Mouse (Mus musculus): ENCODE measurements around the gene Zdhhc1. TPM values are rescaled to one million over a fixed set of nuclear protein-coding genes. Genes with fewer than 3 reads are reported as not detected.

The Zdhhc1 gene
- polyA plus RNA-seq, 1 experiment from 2014 or later, result 30.7 TPM

- no peak overlapping the region for H3K9ac ChIP-seq
- peaks cover 11% of the 10 kb centered on the region; the same call in 1 of the 2 replicates for H3K4me1 ChIP-seq
- 61% methylated on average over 2 of the region's 2 CpGs for WGBS
Observed at GRCm38 (mm10) chr8:105531774-105532173, 35.1 kb upstream of the Zdhhc1 start.

GRCm38 (mm10) chr8:105529271-105529670 is 32.6 kb upstream of the Zdhhc1 start:
- H3K36me3 ChIP-seq, result peaks cover 40% of the 10 kb centered on the region
- no peak overlapping the region for H3K4me3 ChIP-seq
- no peak overlapping the region for H3K4me2 ChIP-seq (replicated peaks)
- ATAC-seq (ENCODE audit: low FRiP score, low read depth), result no peak
- WGBS, result 91% methylated on average over 3 of the region's 3 CpGs
- H3K9me3 ChIP-seq, result no peaks in the 10 kb centered on the region
- H3K27me3 ChIP-seq (replicated peaks), result no peaks in the 10 kb centered on the region
- no peak overlapping the region for H3K9ac ChIP-seq
- H3K27ac ChIP-seq, result no peak overlapping the region
- H3K4me1 ChIP-seq, result peaks cover 11% of the 10 kb centered on the region; the same call in 1 of the 2 replicates

More at GRCm38 (mm10) chr8:105531774-105532173, 35.1 kb upstream of the Zdhhc1 start:
- no peak for ATAC-seq (ENCODE audit: low FRiP score, low read depth)
- Histone ChIP-seq H3K4me3 (no peak overlapping the region), H3K27me3 (replicated peaks) (no peaks in the 10 kb centered on the region), H3K27ac (no peak overlapping the region), H3K4me2 (replicated peaks) (no peak overlapping the region), H3K9me3 (no peaks in the 10 kb centered on the region), H3K36me3 (peaks cover 40% of the 10 kb centered on the region)

- no peak overlapping the region for H3K27ac ChIP-seq
- H3K9ac ChIP-seq, result no peak overlapping the region
- H3K4me3 ChIP-seq, result no peak overlapping the region
- peaks cover 6% of the 10 kb centered on the region; the same call in 1 of the 2 replicates for H3K4me1 ChIP-seq
- 92% methylated on average over 1 of the region's 1 CpGs for WGBS
- H3K4me2 ChIP-seq (replicated peaks), result no peak overlapping the region
- no peaks in the 10 kb centered on the region for H3K9me3 ChIP-seq
- ATAC-seq (ENCODE audit: low FRiP score, low read depth), result no peak
- peaks cover 50% of the 10 kb centered on the region for H3K36me3 ChIP-seq
- no peaks in the 10 kb centered on the region for H3K27me3 ChIP-seq (replicated peaks)
Observed at GRCm38 (mm10) chr8:105528206-105528605, 31.5 kb upstream of the Zdhhc1 start.

GRCm38 (mm10) chr8:105527110-105527509 is 30.4 kb upstream of the Zdhhc1 start:
- H3K9me3 ChIP-seq, result no peaks in the 10 kb centered on the region
- 76% methylated on average over 2 of the region's 2 CpGs for WGBS
- H3K27ac ChIP-seq, result no peak overlapping the region
- H3K9ac ChIP-seq, result no peak overlapping the region
- peaks cover 60% of the 10 kb centered on the region for H3K36me3 ChIP-seq
- H3K4me1 ChIP-seq, result peaks cover 6% of the 10 kb centered on the region; the same call in 1 of the 2 replicates
- no peak overlapping the region for H3K4me2 ChIP-seq (replicated peaks)
- no peaks in the 10 kb centered on the region for H3K27me3 ChIP-seq (replicated peaks)
- ATAC-seq (ENCODE audit: low FRiP score, low read depth), result no peak
- H3K4me3 ChIP-seq, result no peak overlapping the region

GRCm38 (mm10) chr8:105522890-105523289 is 26.2 kb upstream of the Zdhhc1 start:
- Histone ChIP-seq H3K4me2 (replicated peaks) (no peak overlapping the region), H3K27ac (no peak overlapping the region), H3K9me3 (no peaks in the 10 kb centered on the region), H3K27me3 (replicated peaks) (0 out of 2 replicates have a peak, but pooled peaks cover 3% of the 10 kb centered on the region), H3K9ac (no peak overlapping the region), H3K4me3 (no peak overlapping the region), H3K4me1 (peaks cover 36% of the 10 kb centered on the region), H3K36me3 (peaks cover 40% of the 10 kb centered on the region)
- 72% methylated on average over 9 of the region's 9 CpGs for WGBS
- no peak for ATAC-seq (ENCODE audit: low FRiP score, low read depth)

- Histone ChIP-seq H3K4me3 (no peak overlapping the region), H3K36me3 (peaks cover 40% of the 10 kb centered on the region), H3K4me2 (replicated peaks) (no peak overlapping the region), H3K9me3 (no peaks in the 10 kb centered on the region), H3K27ac (no peak overlapping the region), H3K9ac (no peak overlapping the region), H3K4me1 (peaks cover 41% of the 10 kb centered on the region), H3K27me3 (replicated peaks) (0 out of 2 replicates have a peak, but pooled peaks cover 3% of the 10 kb centered on the region)
- no peak for ATAC-seq (ENCODE audit: low FRiP score, low read depth)
- 88% methylated on average over 21 of the region's 21 CpGs for WGBS
Observed at GRCm38 (mm10) chr8:105521995-105522769, 25.5 kb upstream of the Zdhhc1 start.

GRCm38 (mm10) chr8:105521061-105521460 is 24.4 kb upstream of the Zdhhc1 start:
- H3K4me1 ChIP-seq, result peaks cover 49% of the 10 kb centered on the region
- peaks cover 34% of the 10 kb centered on the region for H3K36me3 ChIP-seq
- H3K4me3 ChIP-seq, result 0 out of 2 replicates have a peak overlapping the region, but pooled peaks have one; percentile 63
- no peaks in the 10 kb centered on the region for H3K9me3 ChIP-seq
- no peak overlapping the region for H3K9ac ChIP-seq
- peaks cover 10% of the 10 kb centered on the region; the same call in 1 of the 2 replicates for H3K27me3 ChIP-seq (replicated peaks)
- H3K27ac ChIP-seq, result 0 out of 2 replicates have a peak overlapping the region, but pooled peaks have one; percentile 38
- H3K4me2 ChIP-seq (replicated peaks), result peak overlapping the region; percentile 96
- whole genome bisulfite sequencing, result 0% methylated on average over 3 of the region's 3 CpGs
- ATAC-seq (ENCODE audit: low FRiP score, low read depth), result 0 out of 2 replicates have a peak, but pooled peaks have one; percentile 14

- H3K9ac ChIP-seq, result 0 out of 2 replicates have a peak overlapping the region, but pooled peaks have one; percentile 10
- 33% methylated on average over 5 of the region's 5 CpGs for WGBS
Observed at GRCm38 (mm10) chr8:105520521-105520920, 23.8 kb upstream of the Zdhhc1 start.

GRCm38 (mm10) chr8:105519591-105519990 is 22.9 kb upstream of the Zdhhc1 start:
- 3% methylated on average over 2 of the region's 2 CpGs for WGBS
- H3K4me2 ChIP-seq (replicated peaks), result peak overlapping the region; percentile 96
- peak overlapping the region; percentile 47; the same call in 1 of the 2 replicates for H3K27ac ChIP-seq
- peaks cover 24% of the 10 kb centered on the region for H3K36me3 ChIP-seq
- peaks cover 10% of the 10 kb centered on the region; the same call in 1 of the 2 replicates for H3K27me3 ChIP-seq (replicated peaks)
- H3K4me1 ChIP-seq, result peaks cover 52% of the 10 kb centered on the region
- no peaks in the 10 kb centered on the region for H3K9me3 ChIP-seq
- peak overlapping the region; percentile 81 for H3K9ac ChIP-seq
- H3K4me3 ChIP-seq, result peak overlapping the region; percentile 63
- ATAC-seq (ENCODE audit: low FRiP score, low read depth), result 0 out of 2 replicates have a peak, but pooled peaks have one; percentile 5

More at GRCm38 (mm10) chr8:105520521-105520920, 23.8 kb upstream of the Zdhhc1 start:
- Histone ChIP-seq H3K4me1 (peaks cover 52% of the 10 kb centered on the region), H3K4me2 (replicated peaks) (peak overlapping the region; percentile 96), H3K27ac (no peak overlapping the region), H3K36me3 (peaks cover 34% of the 10 kb centered on the region), H3K4me3 (peak overlapping the region; percentile 63; the same call in 1 of the 2 replicates), H3K9me3 (no peaks in the 10 kb centered on the region), H3K27me3 (replicated peaks) (peaks cover 10% of the 10 kb centered on the region; the same call in 1 of the 2 replicates)
- no peak for ATAC-seq (ENCODE audit: low FRiP score, low read depth)

GRCm38 (mm10) chr8:105518436-105519313 is 22.0 kb upstream of the Zdhhc1 start, which contains the start of gene Hsd11b2:
TSS of gene Hsd11b2 (plus strand) at chr8:105518755.
- Histone ChIP-seq H3K27ac (peak within 1 kb of the TSS; percentile 72), H3K9ac (peak within 1 kb of the TSS; percentile 81), H3K9me3 (no peaks in the 10 kb centered on the region), H3K27me3 (replicated peaks) (peaks cover 10% of the 10 kb centered on the region; the same call in 1 of the 2 replicates), H3K4me2 (replicated peaks) (peak within 1 kb of the TSS; percentile 96), H3K4me1 (peaks cover 52% of the 10 kb centered on the region), H3K36me3 (peaks cover 16% of the 10 kb centered on the region), H3K4me3 (peak within 1 kb of the TSS; percentile 63)
- peak; percentile 57 for ATAC-seq (ENCODE audit: low FRiP score, low read depth)
- WGBS, result under 1% methylated on average over 63 of the region's 68 CpGs

- WGBS, result 47% methylated on average over 8 of the region's 8 CpGs
- H3K9me3 ChIP-seq, result no peaks in the 10 kb centered on the region
- H3K4me2 ChIP-seq (replicated peaks), result peak overlapping the region; percentile 96; the same call in 1 of the 2 replicates
- H3K9ac ChIP-seq, result no peak overlapping the region
- peaks cover 4% of the 10 kb centered on the region; the same call in 1 of the 2 replicates for H3K36me3 ChIP-seq
- ATAC-seq (ENCODE audit: low FRiP score, low read depth), result no peak
- H3K4me1 ChIP-seq, result peaks cover 52% of the 10 kb centered on the region
- no peak overlapping the region for H3K27ac ChIP-seq
- H3K4me3 ChIP-seq, result no peak overlapping the region
- H3K27me3 ChIP-seq (replicated peaks), result peaks cover 10% of the 10 kb centered on the region; the same call in 1 of the 2 replicates
Observed at GRCm38 (mm10) chr8:105517346-105517745, 20.6 kb upstream of the Zdhhc1 start.

Measured in neural tube, embryonic 12.5 days (tissue).